Comparison of ENCODE assay signal across 8 mouse cellular contexts in the genomic region with DNA sequence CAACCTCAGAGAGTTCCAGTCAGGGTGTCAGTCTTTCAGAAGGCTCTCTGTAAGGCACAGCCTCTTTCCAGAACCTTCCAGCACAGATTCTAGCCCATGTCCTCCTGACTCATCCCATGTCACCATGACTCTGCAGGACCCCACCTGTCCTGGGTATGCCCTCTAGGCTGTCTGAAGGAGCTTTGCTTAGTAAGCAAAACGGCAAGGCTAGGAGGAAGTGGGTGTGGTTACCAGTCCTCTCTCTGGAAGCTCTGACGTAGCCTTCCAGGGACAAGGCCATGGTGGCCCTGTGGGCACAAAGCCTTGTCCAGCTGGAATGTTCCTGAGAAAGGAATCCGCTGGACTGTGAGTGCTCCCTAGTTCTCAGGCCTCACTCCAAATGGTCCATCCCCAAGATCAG. TPM values are rescaled to one million over a fixed set of nuclear protein-coding genes. Genes with fewer than 3 reads are reported as not detected.
A peak's percentile ranks its signal among the peaks of the same experiment; 100 is the strongest.
DNase-seq lines count a peak whose midpoint lies in the region; ATAC-seq and TF ChIP-seq lines count a peak whose summit lies in the region.

No protein-coding gene starts in this region.

- TF ChIP-seq CTCF in kidney, postnatal 0 days (IDR thresholded peaks at IDR 0.05; ENCODE audit: low read depth), result no peak

- no peaks in the 10 kb centered on the region for H3K9me3 ChIP-seq in kidney, postnatal 0 days (replicated peaks; ENCODE audit: low read length)
- H3K9me3 ChIP-seq in megakaryocyte, embryonic 14.5 days, result no peaks in the 10 kb centered on the region

- DNase-seq in heart, adult 18-20 months, result peak; percentile 34 to 67
- DNase-seq in heart, postnatal 4 days, result no peak
- peak; percentile 56 for DNase-seq in kidney, postnatal 0 days (ENCODE audit: low spot score)
- no peak for DNase-seq in urinary bladder, postnatal 36 days (ENCODE audit: low spot score in 2 of 2)
- no peak for DNase-seq in left cerebral cortex, postnatal 25 days (ENCODE audit: low spot score in 2 of 2)
- DNase-seq in cerebellum, postnatal 25 days, result no peak

- no peaks in the 10 kb centered on the region; the same call in 1 of the 2 replicates for H3K4me1 ChIP-seq in kidney, postnatal 0 days (replicated peaks; ENCODE audit: insufficient read depth, low read length)
- H3K4me1 ChIP-seq in megakaryocyte, embryonic 14.5 days, result peaks cover 94% of the 10 kb centered on the region

- H3K4me3 ChIP-seq in kidney, postnatal 0 days (replicated peaks; ENCODE audit: low read depth, low read length), result no peak overlapping the region
- peak overlapping the region; percentile 78 for H3K4me3 ChIP-seq in megakaryocyte, embryonic 14.5 days (replicated peaks)

- intact Hi-C loops in left cerebral cortex, postnatal 25 days (cut with DNase I), result no loop called here

- H3K4me2 ChIP-seq in kidney, postnatal 0 days (ENCODE audit: low read length), result no peak overlapping the region

- 45% methylated on average over 3 of the region's 3 CpGs for WGBS in kidney, postnatal 0 days

- H3K36me3 ChIP-seq in kidney, postnatal 0 days (ENCODE audit: insufficient read depth, low read length), result no peaks in the 10 kb centered on the region
- H3K36me3 ChIP-seq in megakaryocyte, embryonic 14.5 days (replicated peaks; ENCODE audit: low read length), result peaks cover 11% of the 10 kb centered on the region

- ATAC-seq in erythroblast, adult 5-6 weeks (replicated peaks; ENCODE audit: low FRiP score, poor library complexity, severe bottlenecking), result peak; percentile 85
- peak; percentile 65 for ATAC-seq in kidney, postnatal 0 days (replicated peaks; ENCODE audit: low FRiP score, low read depth)

- H3K27me3 ChIP-seq in kidney, postnatal 0 days (ENCODE audit: insufficient read depth, low read length), result no peaks in the 10 kb centered on the region
- H3K27me3 ChIP-seq in megakaryocyte, embryonic 14.5 days (replicated peaks), result no peaks in the 10 kb centered on the region

- H3K27ac ChIP-seq in kidney, postnatal 0 days, result peak overlapping the region; percentile 57; the same call in 1 of the 2 replicates

- no peak overlapping the region for H3K9ac ChIP-seq in kidney, postnatal 0 days (ENCODE audit: low read depth, low read length)

RNA-seq across cellular contexts. Expression of a gene that starts 9.7 kb away (rescaled TPM):
- total RNA-seq in heart, adult 18-20 months (2021), result 1 to 10 TPM; 7.7 to 8.4 TPM
- total RNA-seq in heart, postnatal 4 days (2021), result 10 to 100 TPM; 36.2 to 36.4 TPM
- 0.63 and 1.3 TPM in 2 replicates for total RNA-seq in erythroblast, adult 5-6 weeks (2015; ENCODE audit: low replicate concordance)
- total RNA-seq in erythroblast, adult 5-6 weeks (2017; ENCODE audit: low replicate concordance), result 0.68 and 2.5 TPM in 2 replicates
- polyA plus RNA-seq in kidney, postnatal 0 days (2015; fragmentation: Nextera tagmentation; extraction: Ambion mirVana), result 48.9 and 50.0 TPM in 2 replicates
- 192 and 246 TPM in 2 replicates for polyA plus RNA-seq in megakaryocyte, embryonic 14.5 days (2012; ENCODE audit: insufficient read depth, low replicate concordance)
- 1 to 10 TPM; 6.5 to 9.2 TPM for total RNA-seq in left cerebral cortex, postnatal 25 days (2021)

RNA-seq across cellular contexts. Expression of a gene that starts 29.3 kb away (rescaled TPM):
- 10 to 100 TPM; 27.4 to 34.6 TPM for total RNA-seq in heart, adult 18-20 months (2021)
- total RNA-seq in heart, postnatal 4 days (2021), result 10 to 100 TPM; 37.2 to 46.4 TPM
- 15.0 TPM in 2 replicates for total RNA-seq in erythroblast, adult 5-6 weeks (2015; ENCODE audit: low replicate concordance)
- 23.3 and 40.0 TPM in 2 replicates for total RNA-seq in erythroblast, adult 5-6 weeks (2017; ENCODE audit: low replicate concordance)
- 41.0 and 43.0 TPM in 2 replicates for polyA plus RNA-seq in kidney, postnatal 0 days (2015; fragmentation: Nextera tagmentation; extraction: Ambion mirVana)
- polyA plus RNA-seq in megakaryocyte, embryonic 14.5 days (2012; ENCODE audit: insufficient read depth, low replicate concordance), result 29.5 and 36.4 TPM in 2 replicates
- total RNA-seq in left cerebral cortex, postnatal 25 days (2021), result 10 to 100 TPM; 42.3 to 42.5 TPM

RNA-seq across cellular contexts. Expression of a gene that starts 29.4 kb away (rescaled TPM):
- total RNA-seq in heart, adult 18-20 months (2021), result 100 to 1,000 TPM; 157 to 174 TPM
- total RNA-seq in heart, postnatal 4 days (2021), result 100 to 1,000 TPM; 176 to 179 TPM
- total RNA-seq in erythroblast, adult 5-6 weeks (2015; ENCODE audit: low replicate concordance), result 52.7 and 89.2 TPM in 2 replicates
- total RNA-seq in erythroblast, adult 5-6 weeks (2017; ENCODE audit: low replicate concordance), result 36.9 and 53.7 TPM in 2 replicates
- polyA plus RNA-seq in kidney, postnatal 0 days (2015; fragmentation: Nextera tagmentation; extraction: Ambion mirVana), result 309 and 334 TPM in 2 replicates
- 335 and 566 TPM in 2 replicates for polyA plus RNA-seq in megakaryocyte, embryonic 14.5 days (2012; ENCODE audit: insufficient read depth, low replicate concordance)
- total RNA-seq in left cerebral cortex, postnatal 25 days (2021), result 100 to 1,000 TPM; 123 to 125 TPM

RNA-seq across cellular contexts. Expression of a gene that starts 38.7 kb away (rescaled TPM):
- total RNA-seq in heart, adult 18-20 months (2021), result 1 to 10 TPM; 6.8 to 7.8 TPM
- total RNA-seq in heart, postnatal 4 days (2021), result 10 to 100 TPM; 10.2 to 10.6 TPM
- 4.6 TPM in 1 of 2 replicates, not detected in the other for total RNA-seq in erythroblast, adult 5-6 weeks (2015; ENCODE audit: low replicate concordance)
- 4.0 and 6.1 TPM in 2 replicates for total RNA-seq in erythroblast, adult 5-6 weeks (2017; ENCODE audit: low replicate concordance)
- 14.1 and 16.7 TPM in 2 replicates for polyA plus RNA-seq in kidney, postnatal 0 days (2015; fragmentation: Nextera tagmentation; extraction: Ambion mirVana)
- polyA plus RNA-seq in megakaryocyte, embryonic 14.5 days (2012; ENCODE audit: insufficient read depth, low replicate concordance), result 22.2 and 27.8 TPM in 2 replicates
- 10 to 100 TPM; 41.7 to 46.3 TPM for total RNA-seq in left cerebral cortex, postnatal 25 days (2021)

RNA-seq across cellular contexts. Expression of a gene that starts 38.9 kb away (rescaled TPM):
- 10 to 100 TPM; 37.3 to 39.1 TPM for total RNA-seq in heart, adult 18-20 months (2021)
- 10 to 100 TPM; 52.2 to 55.4 TPM for total RNA-seq in heart, postnatal 4 days (2021)
- 24.4 and 33.9 TPM in 2 replicates for total RNA-seq in erythroblast, adult 5-6 weeks (2015; ENCODE audit: low replicate concordance)
- total RNA-seq in erythroblast, adult 5-6 weeks (2017; ENCODE audit: low replicate concordance), result 22.7 and 28.9 TPM in 2 replicates
- polyA plus RNA-seq in kidney, postnatal 0 days (2015; fragmentation: Nextera tagmentation; extraction: Ambion mirVana), result 14.0 and 17.1 TPM in 2 replicates
- polyA plus RNA-seq in megakaryocyte, embryonic 14.5 days (2012; ENCODE audit: insufficient read depth, low replicate concordance), result 29.7 and 31.6 TPM in 2 replicates
- 100 to 1,000 TPM; 118 to 122 TPM for total RNA-seq in left cerebral cortex, postnatal 25 days (2021)

Comparison
In these comparisons a context has a peak if more than half of its experiments do, and no peak if none do; other contexts are left out.
1. DNase-seq: peak in heart, adult 18-20 months (2 of 2) and kidney, postnatal 0 days (single experiment); none in heart, postnatal 4 days (single experiment), urinary bladder, postnatal 36 days (0 of 2), left cerebral cortex, postnatal 25 days (0 of 2) and cerebellum, postnatal 25 days (0 of 2).